Mouse (Mus musculus) lung, postnatal 0 days (tissue): ENCODE data around the gene Rnf5.

Source experiments
- CTCF ChIP-seq: IDR thresholded peaks from 2 replicates; pipeline ENCODE4 v1.5.1; 2016; ENCODE audit warnings: antibody characterized with exemption, mild to moderate bottlenecking
- EP300 ChIP-seq: IDR thresholded peaks from 2 replicates; pipeline ENCODE4 v1.6.1; 2016; ENCODE audit warnings: antibody characterized with exemption, mild to moderate bottlenecking, control low read depth

GRCm38 (mm10) chr17:34587423-34587811 is 16.1 kb downstream of the Rnf5 start:
- no peak for TF ChIP-seq EP300
- TF ChIP-seq CTCF = no peak
